14 mouse cellular contexts compared by ENCODE assay signal in the genomic region with DNA sequence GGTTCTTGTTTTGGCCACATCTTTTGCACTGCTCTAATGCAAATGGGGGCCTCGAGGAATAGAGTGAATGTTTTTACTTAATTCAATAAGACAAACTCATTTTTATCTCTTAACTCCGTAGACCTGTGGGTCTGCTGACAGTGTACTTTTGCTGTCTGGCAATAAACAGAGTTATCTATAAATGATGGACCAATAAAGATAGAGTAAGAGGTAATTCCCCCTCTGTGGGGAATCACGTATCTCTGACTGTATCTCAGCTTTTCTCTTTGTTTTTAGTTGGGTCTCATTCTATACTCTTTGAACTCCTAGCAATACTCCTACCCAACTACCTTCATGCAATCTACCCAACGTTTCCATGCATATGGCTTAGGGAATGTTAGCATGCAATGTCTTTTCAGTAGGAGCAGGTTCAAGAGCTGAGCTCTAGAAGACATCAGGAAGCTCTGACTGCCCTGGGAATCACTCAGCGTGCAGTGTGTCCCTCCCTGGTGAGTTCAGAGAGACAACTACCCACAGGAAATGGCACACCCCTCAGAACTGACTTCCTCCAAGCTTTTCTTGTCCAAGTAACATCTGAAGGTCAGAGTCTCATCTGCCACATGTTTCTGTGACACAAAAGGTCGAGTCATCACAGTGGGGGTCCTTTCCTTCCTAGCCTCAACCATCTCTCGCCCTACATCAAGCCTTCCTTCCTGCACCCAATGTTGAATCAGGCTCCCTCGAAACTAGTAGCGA.
DNase-seq lines count a peak whose midpoint lies in the region; ATAC-seq and TF ChIP-seq lines count a peak whose summit lies in the region.
"Had no signal": no experiment of that assay in that cellular context is flagged by ENCODE, and none has a peak within 500 bp of the region (broad histone marks: within the 10 kb centered on the region; RNA-seq: fewer than 3 reads in every experiment).

No protein-coding gene starts in this region.

- H3K4me2 ChIP-seq in liver, postnatal 0 days (ENCODE audit: low read depth, low read length), result no peak overlapping the region
- no peak overlapping the region for H3K4me2 ChIP-seq in kidney, postnatal 0 days (ENCODE audit: low read length)
- H3K4me2 ChIP-seq: limb, embryonic 12.5 days; stomach, embryonic 15.5 days had no signal

- ATAC-seq in liver, postnatal 0 days, result peak; percentile 25; the same call in 1 of the 2 replicates
- no peak for ATAC-seq in kidney, postnatal 0 days (replicated peaks; ENCODE audit: low FRiP score, low read depth)
- peak; percentile 53; the same call in 1 of the 2 replicates for ATAC-seq in neutrophil, adult 5-6 weeks (ENCODE audit: extremely low read depth, insufficient number of reproducible peaks, low FRiP score, poor library complexity, severe bottlenecking)
- ATAC-seq: hindbrain, embryonic 16.5 days had no signal

- TF ChIP-seq CTCF in liver, postnatal 0 days (IDR thresholded peaks at IDR 0.05; ENCODE audit: low read depth), result no peak
- no peak for TF ChIP-seq CTCF in kidney, postnatal 0 days (IDR thresholded peaks at IDR 0.05; ENCODE audit: low read depth)

- WGBS in liver, postnatal 0 days (ENCODE audit: insufficient replicate concordance), result 47% methylated on average over 9 of the region's 9 CpGs
- WGBS in kidney, postnatal 0 days, result 69% methylated on average over 9 of the region's 9 CpGs

- no peaks in the 10 kb centered on the region for H3K27me3 ChIP-seq in liver, postnatal 0 days (ENCODE audit: insufficient read depth, low read length)
- H3K27me3 ChIP-seq in kidney, postnatal 0 days (ENCODE audit: insufficient read depth, low read length), result no peaks in the 10 kb centered on the region
- H3K27me3 ChIP-seq: limb, embryonic 12.5 days; stomach, embryonic 15.5 days had no signal

- H3K4me3 ChIP-seq in liver, postnatal 0 days (ENCODE audit: low read depth, low read length), result no peak overlapping the region
- no peak overlapping the region for H3K4me3 ChIP-seq in kidney, postnatal 0 days (replicated peaks; ENCODE audit: low read depth, low read length)
- H3K4me3 ChIP-seq: erythroblast, embryonic 14.5 days; limb, embryonic 12.5 days; megakaryocyte, embryonic 14.5 days; stomach, embryonic 15.5 days had no signal

- H3K9ac ChIP-seq in liver, postnatal 0 days (replicated peaks), result no peak overlapping the region
- H3K9ac ChIP-seq in kidney, postnatal 0 days (ENCODE audit: low read depth, low read length), result no peak overlapping the region
- H3K9ac ChIP-seq: limb, embryonic 12.5 days; stomach, embryonic 15.5 days had no signal

- H3K9me3 ChIP-seq in liver, postnatal 0 days (ENCODE audit: low read length), result no peaks in the 10 kb centered on the region
- H3K9me3 ChIP-seq in kidney, postnatal 0 days (replicated peaks; ENCODE audit: low read length), result no peaks in the 10 kb centered on the region
- H3K9me3 ChIP-seq: limb, embryonic 12.5 days; megakaryocyte, embryonic 14.5 days; stomach, embryonic 15.5 days had no signal

- no peak for TF ChIP-seq EP300 in liver, postnatal 0 days (IDR thresholded peaks at IDR 0.05; ENCODE audit: low read depth)

- H3K27ac ChIP-seq in liver, postnatal 0 days (ENCODE audit: low read depth), result peak overlapping the region; percentile 3; the same call in 1 of the 2 replicates
- H3K27ac ChIP-seq in kidney, postnatal 0 days, result peak overlapping the region; percentile 20; the same call in 1 of the 2 replicates
- H3K27ac ChIP-seq: limb, embryonic 12.5 days; stomach, embryonic 15.5 days had no signal

- peaks cover 5% of the 10 kb centered on the region; the same call in 1 of the 2 replicates for H3K4me1 ChIP-seq in liver, postnatal 0 days (ENCODE audit: insufficient read depth)
- H3K4me1 ChIP-seq in kidney, postnatal 0 days (replicated peaks; ENCODE audit: insufficient read depth, low read length), result no peaks in the 10 kb centered on the region
- H3K4me1 ChIP-seq: limb, embryonic 12.5 days; stomach, embryonic 15.5 days had no signal

- DNase-seq in adrenal gland, postnatal 10 days, result peak; percentile 17
- DNase-seq in adrenal gland, adult 18-20 months (ENCODE audit: low spot score in 2 of 2), result no peak
- DNase-seq in liver, postnatal 0 days, result no peak
- DNase-seq in liver, result no peak
- no peak for DNase-seq in kidney, postnatal 0 days (ENCODE audit: low spot score)
- DNase-seq in neural tube, embryonic 10.5 days (ENCODE audit: extremely low spot score, low spot score), result no peak
- DNase-seq in layer of hippocampus, postnatal 14 days (ENCODE audit: low spot score in 2 of 2), result no peak
- DNase-seq: cerebellum, adult 9-10 months had no signal

- no peaks in the 10 kb centered on the region for H3K36me3 ChIP-seq in liver, postnatal 0 days (replicated peaks; ENCODE audit: insufficient read depth, low read length)
- H3K36me3 ChIP-seq in kidney, postnatal 0 days (ENCODE audit: insufficient read depth, low read length), result no peaks in the 10 kb centered on the region
- H3K36me3 ChIP-seq: limb, embryonic 12.5 days; stomach, embryonic 15.5 days had no signal
